Mouse (Mus musculus) intestine, embryonic 16.5 days (tissue): ENCODE measurements around the gene Pde10a. TPM values are rescaled to one million over a fixed set of nuclear protein-coding genes. Genes with fewer than 3 reads are reported as not detected.

ENCODE experiments used
- ATAC-seq: fragments of 200-750 bp; cut with Nextera tagmentation; 2 replicates; pipeline ENCODE4 v1.8.0; 2017; ENCODE audit warnings: moderate TSS enrichment, moderate library complexity
- H3K27ac ChIP-seq: fragments of 300-500 bp; sonication (generic); 2 replicates; pipeline ENCODE4 v1.5.1; 2014; ENCODE audit warnings: mild to moderate bottlenecking, low read length
- H3K27me3 ChIP-seq: fragments of 300-500 bp; sonication (generic); replicated peaks from 2 replicates; pipeline ENCODE4 v1.6.1; 2014; ENCODE audit warnings: low read length, control low read depth, mixed read lengths; ENCODE audit not compliant: control insufficient read depth, insufficient read depth
- H3K36me3 ChIP-seq: fragments of 300-500 bp; sonication (generic); 2 replicates; pipeline ENCODE4 v1.6.1; 2014; ENCODE audit warnings: low read length, control low read depth; ENCODE audit not compliant: control insufficient read depth, insufficient read depth
- H3K4me1 ChIP-seq: fragments of 300-500 bp; sonication (generic); 2 replicates; pipeline ENCODE4 v1.6.1; 2014; ENCODE audit warnings: low read length, control low read depth, mixed read lengths; ENCODE audit not compliant: control insufficient read depth, insufficient read depth
- H3K4me2 ChIP-seq: fragments of 300-500 bp; sonication (generic); 2 replicates; pipeline ENCODE4 v1.6.1; 2014; ENCODE audit warnings: low read depth, low read length, control low read depth
- H3K4me3 ChIP-seq: fragments of 300-500 bp; sonication (generic); 2 replicates; pipeline ENCODE4 v1.5.1; 2014; ENCODE audit warnings: mild to moderate bottlenecking, low read length
- H3K9ac ChIP-seq: fragments of 300-500 bp; sonication (generic); 2 replicates; pipeline ENCODE4 v1.6.1; 2014; ENCODE audit warnings: low read depth, low read length
- H3K9me3 ChIP-seq: fragments of 300-500 bp; sonication (generic); 2 replicates; pipeline ENCODE4 v1.6.1; 2016; ENCODE audit warnings: low read length, control low read depth; ENCODE audit not compliant: control insufficient read depth
- WGBS: fragments of 180-500 bp; shearing (Covaris S2); extraction: QIAGEN DNeasy Blood & Tissue Kit; methylation state at CpG from one replicate; pipeline ENCODE4 v1.1.7; 2014; 5-methylcytosine and 5-hydroxymethylcytosine counted together
- polyA plus RNA-seq: library from polyadenylated mRNA; unstranded; fragments of >200 nt; fragmentation: Nextera tagmentation; extraction: Ambion mirVana; gene quantifications from 2 replicates; pipeline ENCODE4 v1.2.1, GENCODE M21; 2015

Pde10a gene
- polyA plus RNA-seq, result 0.61 and 1.0 TPM in 2 replicates

DNA sequence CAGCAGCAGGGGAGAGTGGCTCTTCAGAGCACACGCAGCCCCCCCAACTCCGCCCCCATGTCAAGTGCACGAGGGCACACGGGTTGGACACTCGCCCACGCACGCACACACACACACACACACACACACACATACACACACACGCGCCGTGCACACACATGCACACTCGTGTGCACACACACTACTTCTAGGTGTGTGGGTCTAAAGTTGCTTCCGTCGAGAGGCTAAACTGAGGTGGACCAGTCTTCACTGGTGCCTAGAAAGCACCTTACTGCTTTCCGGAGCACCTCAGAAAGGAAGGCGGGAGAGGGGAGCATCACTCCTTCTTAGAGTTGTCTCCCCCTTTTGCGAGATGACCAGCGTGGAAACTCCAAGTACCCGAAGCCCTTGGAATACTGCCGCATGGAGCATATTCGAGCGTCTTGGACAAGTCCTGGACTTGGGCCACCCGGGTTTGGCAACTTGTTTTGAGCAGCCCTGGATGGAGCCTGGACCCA is at the start of gene Pde10a:
Gene Pde10a (plus strand): TSS at position 148 of the 497 bp plus-strand sequence.
- Histone ChIP-seq H3K9me3 (no peaks in the 10 kb centered on the region), H3K9ac (peak within 1 kb of the TSS; percentile 48), H3K36me3 (no peaks in the 10 kb centered on the region), H3K4me3 (peak within 1 kb of the TSS; percentile 53), H3K4me2 (peak within 1 kb of the TSS; percentile 95), H3K27me3 (peaks cover 55% of the 10 kb centered on the region), H3K4me1 (peaks cover 17% of the 10 kb centered on the region), H3K27ac (no peak within 1 kb of the TSS)
- WGBS, result 4% methylated on average over 20 of the region's 22 CpGs
- no peak; the same call in 1 of the 2 replicates for ATAC-seq

DNA sequence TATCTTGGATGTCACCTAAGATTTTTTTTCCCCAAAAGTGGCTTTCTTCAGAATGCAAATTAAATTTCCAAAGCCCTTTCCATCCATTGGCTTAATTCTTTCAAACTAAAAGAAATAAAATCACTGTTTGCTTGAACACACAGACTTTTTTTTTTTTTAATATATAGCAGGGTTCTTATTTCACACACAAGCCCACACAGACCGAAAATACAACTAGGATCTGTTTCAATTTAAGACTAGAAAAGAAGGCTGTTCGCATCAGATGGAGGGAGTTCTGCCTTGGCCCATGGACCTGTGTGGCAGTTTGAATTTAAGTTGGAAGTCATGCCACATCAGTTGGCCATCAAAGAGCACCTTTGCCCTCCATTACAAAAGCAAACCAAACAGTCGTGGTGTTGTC is 46.6 kb upstream of the Pde10a start:
- 78% methylated on average over 3 of the region's 3 CpGs for WGBS

GRCm38 (mm10) chr17:8479493-8480128 is 45.6 kb upstream of the Pde10a start:
- Histone ChIP-seq H3K4me1 (no peaks in the 10 kb centered on the region), H3K27ac (no peak overlapping the region), H3K4me3 (no peak overlapping the region), H3K9me3 (no peaks in the 10 kb centered on the region), H3K36me3 (no peaks in the 10 kb centered on the region), H3K4me2 (no peak overlapping the region), H3K9ac (no peak overlapping the region), H3K27me3 (no peaks in the 10 kb centered on the region)
- ATAC-seq, result no peak
- 78% methylated on average over 9 of the region's 9 CpGs for WGBS

More for the DNA sequence above, 46.6 kb upstream of the Pde10a start:
- Histone ChIP-seq H3K27me3 (no peaks in the 10 kb centered on the region), H3K4me2 (no peak overlapping the region), H3K36me3 (no peaks in the 10 kb centered on the region), H3K27ac (no peak overlapping the region), H3K9ac (no peak overlapping the region), H3K4me1 (no peaks in the 10 kb centered on the region), H3K4me3 (no peak overlapping the region), H3K9me3 (no peaks in the 10 kb centered on the region)
- ATAC-seq, result no peak

DNA sequence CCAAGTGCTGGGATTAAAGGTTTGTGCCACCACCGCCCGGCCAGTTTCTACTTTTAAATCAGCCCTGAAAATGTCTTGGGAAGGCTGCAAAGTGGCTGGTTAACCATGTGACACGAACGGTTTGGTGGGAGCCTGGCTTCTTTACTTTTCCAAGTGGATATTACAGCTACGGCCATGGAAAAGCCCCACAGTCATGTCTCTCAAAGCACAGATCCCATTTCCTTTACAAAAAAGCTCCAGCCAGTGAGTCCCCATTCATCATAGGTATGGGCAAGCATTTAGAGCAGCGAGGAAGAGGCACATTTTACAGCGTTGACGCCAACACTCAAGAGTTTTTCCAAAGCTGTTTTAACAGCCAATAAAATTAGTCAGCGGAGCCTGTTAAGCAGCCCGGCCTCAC is 43.4 kb upstream of the Pde10a start:
- Histone ChIP-seq H3K36me3 (no peaks in the 10 kb centered on the region), H3K9me3 (no peaks in the 10 kb centered on the region), H3K27me3 (no peaks in the 10 kb centered on the region), H3K4me3 (no peak overlapping the region), H3K4me1 (no peaks in the 10 kb centered on the region), H3K4me2 (no peak overlapping the region), H3K27ac (no peak overlapping the region), H3K9ac (no peak overlapping the region)
- no peak for ATAC-seq
- WGBS, result 77% methylated on average over 10 of the region's 10 CpGs

- H3K36me3 ChIP-seq, result no peaks in the 10 kb centered on the region
- WGBS, result 83% methylated on average over 7 of the region's 7 CpGs
- H3K9me3 ChIP-seq, result no peaks in the 10 kb centered on the region
- H3K4me1 ChIP-seq, result no peaks in the 10 kb centered on the region
- no peak overlapping the region for H3K27ac ChIP-seq
- H3K9ac ChIP-seq, result no peak overlapping the region
- no peak overlapping the region for H3K4me2 ChIP-seq
- no peaks in the 10 kb centered on the region for H3K27me3 ChIP-seq
- H3K4me3 ChIP-seq, result no peak overlapping the region
- no peak for ATAC-seq
Measured at GRCm38 (mm10) chr17:8482876-8483275, 42.3 kb upstream of the Pde10a start.

DNA sequence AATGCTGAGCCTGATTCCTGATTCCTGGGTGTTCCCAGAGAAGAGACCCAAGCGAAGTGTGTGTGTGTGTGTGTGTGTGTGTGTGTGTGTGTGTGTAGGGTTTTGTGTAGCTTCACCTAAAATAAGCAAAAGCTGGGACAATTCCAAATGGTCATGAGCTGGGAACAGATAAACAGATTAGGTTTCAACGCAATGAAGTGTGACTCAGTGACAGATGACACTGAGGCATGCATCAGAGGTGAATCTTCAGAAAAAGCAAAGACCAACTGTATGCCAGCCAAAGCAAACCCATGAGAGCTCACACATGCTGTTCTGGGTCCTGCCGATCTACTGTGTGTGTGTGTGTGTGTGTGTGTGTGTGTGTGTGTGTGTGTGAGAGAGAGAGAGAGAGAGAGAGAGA is 40.9 kb upstream of the Pde10a start:
- no peaks in the 10 kb centered on the region for H3K4me1 ChIP-seq
- no peaks in the 10 kb centered on the region for H3K27me3 ChIP-seq
- no peaks in the 10 kb centered on the region for H3K36me3 ChIP-seq
- H3K9ac ChIP-seq, result no peak overlapping the region
- 53% methylated on average over 3 of the region's 3 CpGs for WGBS
- H3K27ac ChIP-seq, result no peak overlapping the region
- ATAC-seq, result no peak
- H3K9me3 ChIP-seq, result no peaks in the 10 kb centered on the region
- H3K4me3 ChIP-seq, result no peak overlapping the region
- H3K4me2 ChIP-seq, result no peak overlapping the region

DNA sequence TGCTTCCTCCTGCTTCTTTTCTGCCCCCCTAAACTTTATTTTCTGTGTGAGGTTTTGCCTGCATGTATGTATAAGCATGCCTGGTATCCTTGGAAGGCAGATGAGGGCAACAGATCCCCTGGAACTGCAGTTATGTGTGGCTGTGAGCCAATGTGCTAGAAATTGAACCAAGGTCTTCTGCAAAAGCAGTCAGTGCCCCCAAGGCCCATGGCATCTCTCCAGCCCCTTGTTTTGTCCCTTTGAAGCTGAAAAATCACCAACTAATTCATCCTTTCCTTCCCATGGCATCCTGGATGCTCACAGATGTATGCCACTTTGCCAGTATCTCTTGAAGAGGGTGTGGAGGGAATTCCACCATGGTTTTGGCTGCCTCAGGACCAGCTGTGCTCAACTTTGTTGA is 40.0 kb upstream of the Pde10a start:
- ATAC-seq, result no peak
- Histone ChIP-seq H3K9ac (no peak overlapping the region), H3K4me3 (no peak overlapping the region), H3K4me2 (no peak overlapping the region), H3K27me3 (no peaks in the 10 kb centered on the region), H3K9me3 (no peaks in the 10 kb centered on the region), H3K36me3 (no peaks in the 10 kb centered on the region), H3K4me1 (no peaks in the 10 kb centered on the region), H3K27ac (no peak overlapping the region)

DNA sequence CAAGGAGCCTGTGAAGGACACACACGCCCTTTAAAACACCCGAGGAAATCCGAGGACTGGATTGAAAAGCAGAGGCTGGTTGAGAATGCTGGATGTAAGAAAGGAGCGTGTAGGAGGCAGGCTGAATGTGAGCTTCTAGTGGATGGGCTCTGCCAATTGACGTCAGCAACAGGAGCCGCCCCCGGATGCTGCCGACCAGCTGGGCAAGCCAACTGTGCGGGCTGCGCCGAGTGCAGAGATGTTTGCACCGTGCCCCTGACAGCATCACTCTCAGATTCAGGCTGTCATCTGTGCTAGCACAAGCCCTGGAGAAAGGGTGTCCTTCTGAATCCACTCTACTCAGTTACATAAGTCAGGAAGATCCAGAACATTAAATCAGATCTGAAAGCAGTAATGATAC is 37.3 kb upstream of the Pde10a start:
- H3K9ac ChIP-seq, result no peak overlapping the region
- H3K9me3 ChIP-seq, result no peaks in the 10 kb centered on the region
- no peaks in the 10 kb centered on the region for H3K27me3 ChIP-seq
- H3K4me3 ChIP-seq, result no peak overlapping the region
- H3K27ac ChIP-seq, result no peak overlapping the region
- H3K36me3 ChIP-seq, result no peaks in the 10 kb centered on the region
- 46% methylated on average over 12 of the region's 12 CpGs for WGBS
- H3K4me2 ChIP-seq, result no peak overlapping the region
- no peak for ATAC-seq
- H3K4me1 ChIP-seq, result no peaks in the 10 kb centered on the region

- 83% methylated on average over 5 of the region's 5 CpGs for WGBS
- no peak for ATAC-seq
- no peaks in the 10 kb centered on the region for H3K9me3 ChIP-seq
- no peak overlapping the region for H3K27ac ChIP-seq
- no peaks in the 10 kb centered on the region for H3K36me3 ChIP-seq
- no peak overlapping the region for H3K4me3 ChIP-seq
- H3K9ac ChIP-seq, result no peak overlapping the region
- no peaks in the 10 kb centered on the region for H3K27me3 ChIP-seq
- H3K4me1 ChIP-seq, result no peaks in the 10 kb centered on the region
- H3K4me2 ChIP-seq, result no peak overlapping the region
Measured at GRCm38 (mm10) chr17:8490971-8491370, 34.2 kb upstream of the Pde10a start.

DNA sequence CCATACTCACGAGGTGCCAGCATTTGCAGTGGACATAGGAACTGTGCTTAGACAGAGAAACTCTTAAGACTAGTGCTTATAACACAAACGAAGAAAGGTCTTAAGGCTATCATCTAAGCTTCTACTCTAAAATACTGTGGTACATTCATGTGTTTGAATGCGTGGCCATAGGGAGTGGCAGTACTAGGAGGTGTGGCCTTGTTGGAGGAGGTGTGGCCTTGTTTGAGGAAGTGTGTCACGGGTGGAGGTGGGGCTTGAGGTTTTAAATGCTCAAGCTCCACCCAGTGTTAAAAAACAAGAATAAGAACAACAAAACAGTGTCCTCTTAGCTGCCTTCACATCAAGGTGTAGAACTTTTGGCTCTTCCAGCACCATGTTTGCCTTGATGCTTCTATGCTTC is 31.7 kb upstream of the Pde10a start:
- H3K27me3 ChIP-seq, result no peaks in the 10 kb centered on the region
- no peak overlapping the region for H3K9ac ChIP-seq
- no peaks in the 10 kb centered on the region for H3K9me3 ChIP-seq
- no peak for ATAC-seq
- H3K4me2 ChIP-seq, result no peak overlapping the region
- WGBS, result 88% methylated on average over 4 of the region's 4 CpGs
- no peak overlapping the region for H3K4me3 ChIP-seq
- H3K27ac ChIP-seq, result no peak overlapping the region
- no peaks in the 10 kb centered on the region for H3K36me3 ChIP-seq
- no peaks in the 10 kb centered on the region for H3K4me1 ChIP-seq
